8 mouse cellular contexts compared by ENCODE assay signal in genomic region chr11:96003969-96004792, GRCm38 (mm10). TPM values are rescaled to one million over a fixed set of nuclear protein-coding genes. Genes with fewer than 3 reads are reported as not detected.
DNase-seq lines count a peak whose midpoint lies in the region; ATAC-seq and TF ChIP-seq lines count a peak whose summit lies in the region.

No protein-coding gene starts in this region.

- no peak for TF ChIP-seq CTCF in stomach, postnatal 0 days (IDR thresholded peaks at IDR 0.05; ENCODE audit: low read depth)

- peaks cover 34% of the 10 kb centered on the region for H3K4me1 ChIP-seq in limb, embryonic 14.5 days (ENCODE audit: control insufficient read depth, insufficient read depth, low read length)
- H3K4me1 ChIP-seq in stomach, postnatal 0 days (replicated peaks; ENCODE audit: control insufficient read depth, insufficient read depth) = 0 out of 2 replicates have a peak, but pooled peaks cover 4% of the 10 kb centered on the region

- peak; percentile 45 for DNase-seq in adrenal gland, adult 2 months
- no peak for DNase-seq in adrenal gland, adult 18-20 months (ENCODE audit: low spot score in 2 of 2)
- DNase-seq in thymus, postnatal 0 days (ENCODE audit: low spot score) = peak; percentile 12
- DNase-seq in thymus, postnatal 36 days = no peak
- peak; percentile 33 for DNase-seq in limb, embryonic 14.5 days (ENCODE audit: low spot score)
- DNase-seq in stomach, postnatal 0 days (ENCODE audit: low spot score) = no peak
- DNase-seq in ovary, postnatal 36 days (ENCODE audit: low spot score) = no peak

- peak overlapping the region; percentile 89 for H3K4me3 ChIP-seq in limb, embryonic 14.5 days (replicated peaks; ENCODE audit: low read length)
- peak overlapping the region; percentile 62 for H3K4me3 ChIP-seq in stomach, postnatal 0 days (ENCODE audit: low read depth, low read length)

- H3K9ac ChIP-seq in limb, embryonic 14.5 days (ENCODE audit: low read depth, low read length, severe bottlenecking) = peak overlapping the region; percentile 95
- H3K9ac ChIP-seq in stomach, postnatal 0 days (ENCODE audit: low read length) = peak overlapping the region; percentile 81

- no peak for TF ChIP-seq EP300 in stomach, postnatal 0 days (optimal IDR thresholded peaks at IDR 0.05)

- peak overlapping the region; percentile 96 for H3K27ac ChIP-seq in limb, embryonic 14.5 days (replicated peaks; ENCODE audit: low read depth, low read length)
- peak overlapping the region; percentile 84 for H3K27ac ChIP-seq in stomach, postnatal 0 days (replicated peaks)

- WGBS in limb, embryonic 14.5 days = under 1% methylated on average over 24 of the region's 32 CpGs
- WGBS in stomach, postnatal 0 days = 9% methylated on average over 21 of the region's 32 CpGs

- peak overlapping the region; percentile 86 for H3K4me2 ChIP-seq in limb, embryonic 14.5 days (replicated peaks; ENCODE audit: low read depth, low read length, severe bottlenecking)
- peak overlapping the region; percentile 88 for H3K4me2 ChIP-seq in stomach, postnatal 0 days (replicated peaks; ENCODE audit: low read depth)

- no peaks in the 10 kb centered on the region for H3K27me3 ChIP-seq in limb, embryonic 14.5 days (ENCODE audit: control insufficient read depth, insufficient read depth, low read length)
- H3K27me3 ChIP-seq in stomach, postnatal 0 days (ENCODE audit: control insufficient read depth, insufficient read depth, low read length) = peaks cover 5% of the 10 kb centered on the region; the same call in 1 of the 2 replicates

- H3K36me3 ChIP-seq in limb, embryonic 14.5 days (ENCODE audit: control insufficient read depth, insufficient read depth, low read length) = peaks cover 7% of the 10 kb centered on the region; the same call in 1 of the 2 replicates
- H3K36me3 ChIP-seq in stomach, postnatal 0 days (ENCODE audit: control insufficient read depth, insufficient read depth, low read length) = no peaks in the 10 kb centered on the region

- 0 out of 2 replicates have a peak, but pooled peaks have one; percentile 0 for ATAC-seq in limb, embryonic 14.5 days (ENCODE audit: low FRiP score, low read depth)
- ATAC-seq in stomach, postnatal 0 days (ENCODE audit: low FRiP score, low TSS enrichment) = no peak
- ATAC-seq in CD4-positive, CD25-positive, alpha-beta regulatory T cell, adult 4 months = no peak

- no peak for TF ChIP-seq POLR2A in limb, embryonic 14.5 days (IDR thresholded peaks at IDR 0.05; ENCODE audit: borderline replicate concordance, extremely low read depth, insufficient read depth, insufficient read length)

- H3K9me3 ChIP-seq in limb, embryonic 14.5 days (ENCODE audit: control insufficient read depth, low read length) = no peaks in the 10 kb centered on the region
- no peaks in the 10 kb centered on the region for H3K9me3 ChIP-seq in stomach, postnatal 0 days (ENCODE audit: control insufficient read depth, low read length)

RNA-seq across cellular contexts. Expression of gene Igf2bp1, which starts 1.6 kb away (rescaled TPM):
- total RNA-seq in adrenal gland, adult 2 months (2021) = under 1 TPM; 0.59 to 0.95 TPM
- 0.10 and 0.19 TPM in 2 replicates for polyA plus RNA-seq in adrenal gland, adult 2 months (2012; rRNA removed)
- total RNA-seq in adrenal gland, adult 18-20 months (2021) = under 1 TPM; 0.22 to 0.53 TPM
- polyA plus RNA-seq in thymus, postnatal 0 days (2015; fragmentation: Nextera tagmentation; extraction: Ambion mirVana) = 1.3 and 1.5 TPM in 2 replicates
- polyA plus RNA-seq in limb, embryonic 14.5 days (2012; rRNA removed) = 22.4 and 22.8 TPM in 2 replicates
- 26.7 and 35.7 TPM in 2 replicates for polyA plus RNA-seq in limb, embryonic 14.5 days (2014; fragmentation: Nextera tagmentation; extraction: Ambion mirVana)
- 4.3 and 5.2 TPM in 2 replicates for polyA plus RNA-seq in stomach, postnatal 0 days (2015; fragmentation: Nextera tagmentation; extraction: Ambion mirVana)
- polyA plus RNA-seq in CD4-positive, CD25-positive, alpha-beta regulatory T cell, adult 4 months (2017; shearing (Covaris generic)) = not detected

RNA-seq across cellular contexts. Expression of gene Gip, which starts 20.2 kb away (rescaled TPM):
- not detected for total RNA-seq in adrenal gland, adult 2 months (2021)
- polyA plus RNA-seq in adrenal gland, adult 2 months (2012; rRNA removed) = not detected in 2 replicates
- total RNA-seq in adrenal gland, adult 18-20 months (2021) = not detected
- 3.1 and 3.8 TPM in 2 replicates for polyA plus RNA-seq in thymus, postnatal 0 days (2015; fragmentation: Nextera tagmentation; extraction: Ambion mirVana)
- polyA plus RNA-seq in limb, embryonic 14.5 days (2012; rRNA removed) = 0.18 TPM in 1 of 2 replicates, not detected in the other
- polyA plus RNA-seq in limb, embryonic 14.5 days (2014; fragmentation: Nextera tagmentation; extraction: Ambion mirVana) = not detected in 2 replicates
- polyA plus RNA-seq in stomach, postnatal 0 days (2015; fragmentation: Nextera tagmentation; extraction: Ambion mirVana) = 1.8 and 3.2 TPM in 2 replicates
- not detected for polyA plus RNA-seq in CD4-positive, CD25-positive, alpha-beta regulatory T cell, adult 4 months (2017; shearing (Covaris generic))

RNA-seq across cellular contexts. Expression of gene Snf8, which starts 30.5 kb away (rescaled TPM):
- total RNA-seq in adrenal gland, adult 2 months (2021) = 10 to 100 TPM; 79.5 to 92.8 TPM
- 9.6 and 11.3 TPM in 2 replicates for polyA plus RNA-seq in adrenal gland, adult 2 months (2012; rRNA removed)
- total RNA-seq in adrenal gland, adult 18-20 months (2021) = 10 to 100 TPM; 81.1 to 87.0 TPM
- polyA plus RNA-seq in thymus, postnatal 0 days (2015; fragmentation: Nextera tagmentation; extraction: Ambion mirVana) = 128 and 144 TPM in 2 replicates
- polyA plus RNA-seq in limb, embryonic 14.5 days (2012; rRNA removed) = 30.5 and 41.6 TPM in 2 replicates
- 39.4 and 40.0 TPM in 2 replicates for polyA plus RNA-seq in limb, embryonic 14.5 days (2014; fragmentation: Nextera tagmentation; extraction: Ambion mirVana)
- polyA plus RNA-seq in stomach, postnatal 0 days (2015; fragmentation: Nextera tagmentation; extraction: Ambion mirVana) = 76.0 and 83.0 TPM in 2 replicates
- 10 to 100 TPM; 32.8 to 42.6 TPM for polyA plus RNA-seq in CD4-positive, CD25-positive, alpha-beta regulatory T cell, adult 4 months (2017; shearing (Covaris generic))

Comparison
In these comparisons a context has a peak if more than half of its experiments do, and no peak if none do; other contexts are left out.
1. DNase-seq: peak in adrenal gland, adult 2 months (single experiment), thymus, postnatal 0 days (single experiment) and limb, embryonic 14.5 days (single experiment); none in adrenal gland, adult 18-20 months (0 of 2), thymus, postnatal 36 days (0 of 2), stomach, postnatal 0 days (single experiment) and ovary, postnatal 36 days (single experiment).